Mouse (Mus musculus) megakaryocyte-erythroid progenitor cell, adult 5 weeks (primary cell): Measurements from ENCODE around the gene Hmgn1. TPM values are rescaled to one million over a fixed set of nuclear protein-coding genes. Genes with fewer than 3 reads are reported as not detected.

Experiments
- polyA plus RNA-seq: library from polyadenylated mRNA; stranded (reverse); fragments of >175 nt; gene quantifications from 2 replicates; pipeline ENCODE4 v1.2.3, GENCODE M21; 2012

The Hmgn1 gene
- polyA plus RNA-seq: 59.5 and 99.0 TPM in 2 replicates

GRCm38 (mm10) chr16:96127657-96128344 is at the start of gene Hmgn1:
Gene Hmgn1 (minus strand): TSS chr16:96127729.

GRCm38 (mm10) chr16:96145110-96145800 is 17.7 kb upstream of the Hmgn1 start, which contains the start of gene Wrb:
Gene Wrb (plus strand): TSS chr16:96145407.

GRCm38 (mm10) chr16:96082301-96083178 is 45.0 kb downstream of the Hmgn1 start, which contains the start of gene Brwd1:
Gene Brwd1 (minus strand): TSS chr16:96082526.

Other genes starting within 250 kb of the Hmgn1 start
- 75.2 and 100 TPM in 2 replicates for gene Psmg1, start 136.8 kb downstream of the Hmgn1 start, polyA plus RNA-seq
- gene Brwd1, start 45.2 kb downstream of the Hmgn1 start, polyA plus RNA-seq: 5.1 and 5.3 TPM in 2 replicates
- gene Wrb, start 17.7 kb upstream of the Hmgn1 start, polyA plus RNA-seq: 2.8 and 3.0 TPM in 2 replicates
- gene Lca5l, start 64.5 kb upstream of the Hmgn1 start, polyA plus RNA-seq: 0.04 and 0.07 TPM in 2 replicates
- gene Sh3bgr, start 72.7 kb upstream of the Hmgn1 start, polyA plus RNA-seq: 0.05 TPM in 1 of 2 replicates, not detected in the other
- 0.01 and 0.02 TPM in 2 replicates for gene B3galt5, start 108.1 kb upstream of the Hmgn1 start, polyA plus RNA-seq